Mouse (Mus musculus) megakaryocyte, embryonic 14.5 days (primary cell): ENCODE data around the gene Tdrd7.

Source experiments
- FLI1 ChIP-seq: IDR thresholded peaks from 2 replicates; pipeline ENCODE4 v1.6.1; 2012; ENCODE audit warnings: low read length, inconsistent platforms, mixed read lengths
- GATA1 ChIP-seq: IDR thresholded peaks from 3 replicates; pipeline ENCODE4 v1.6.1; 2012; ENCODE audit warnings: mixed read lengths, low read length, inconsistent platforms, borderline replicate concordance

- TF ChIP-seq GATA1 (no peak), FLI1 (no peak)
Measured at GRCm38 (mm10) chr4:45947729-45948128, 17.4 kb upstream of the Tdrd7 start.
